Mouse (Mus musculus): Measurements from ENCODE around the gene Rnf128. TPM values are rescaled to one million over a fixed set of nuclear protein-coding genes. Genes with fewer than 3 reads are reported as not detected.

Gene Rnf128
- polyA plus RNA-seq, 1 experiment from 2014 or later: 6.4 TPM

GRCm38 (mm10) chrX:139714381-139714780 is 151.3 kb downstream of the Rnf128 start, which contains the start of gene Gm15013:
Gm15013 (minus strand) TSS chrX:139714481.
- Histone ChIP-seq H3K27ac (replicated peaks; ENCODE audit: low read depth, low read length) (no peak within 1 kb of the TSS), H3K27me3 (ENCODE audit: control insufficient read depth, insufficient read depth, low read length) (no peaks in the 10 kb centered on the region), H3K4me3 (ENCODE audit: low read depth, low read length) (no peak within 1 kb of the TSS), H3K36me3 (replicated peaks; ENCODE audit: control insufficient read depth, insufficient read depth, low read depth, low read length) (no peaks in the 10 kb centered on the region), H3K9ac (replicated peaks; ENCODE audit: low read length) (no peak within 1 kb of the TSS), H3K9me3 (replicated peaks; ENCODE audit: control insufficient read depth, low read length) (no peaks in the 10 kb centered on the region), H3K4me2 (ENCODE audit: low read depth, low read length) (no peak within 1 kb of the TSS), H3K4me1 (ENCODE audit: control insufficient read depth, insufficient read depth, low read length) (no peaks in the 10 kb centered on the region)
- ATAC-seq (replicated peaks; ENCODE audit: insufficient number of reproducible peaks, low FRiP score, low TSS enrichment, low read depth) (no peak), DNase-seq (ENCODE audit: low spot score) (no peak)
- 93% methylated on average over 8 of the region's 8 CpGs for WGBS

- DNase-seq (ENCODE audit: low spot score): no peak
- Histone ChIP-seq H3K4me3 (ENCODE audit: low read depth, low read length) (no peak overlapping the region), H3K36me3 (replicated peaks; ENCODE audit: control insufficient read depth, insufficient read depth, low read depth, low read length) (no peaks in the 10 kb centered on the region), H3K27me3 (ENCODE audit: control insufficient read depth, insufficient read depth, low read length) (no peaks in the 10 kb centered on the region), H3K9ac (replicated peaks; ENCODE audit: low read length) (no peak overlapping the region), H3K4me1 (ENCODE audit: control insufficient read depth, insufficient read depth, low read length) (no peaks in the 10 kb centered on the region), H3K4me2 (ENCODE audit: low read depth, low read length) (no peak overlapping the region), H3K9me3 (replicated peaks; ENCODE audit: control insufficient read depth, low read length) (no peaks in the 10 kb centered on the region), H3K27ac (replicated peaks; ENCODE audit: low read depth, low read length) (no peak overlapping the region)
- WGBS: 89% methylated on average over 2 of the region's 2 CpGs
- no peak for ATAC-seq (replicated peaks; ENCODE audit: insufficient number of reproducible peaks, low FRiP score, low TSS enrichment, low read depth)
Measured at GRCm38 (mm10) chrX:139722350-139722749, 159.2 kb downstream of the Rnf128 start.

Other genes with a start within 250 kb of the Rnf128 start
- not detected in 2 replicates for gene Trap1a, start 229.6 kb upstream of the Rnf128 start, polyA plus RNA-seq (2014; fragmentation: Nextera tagmentation; extraction: Ambion mirVana)
- gene D330045A20Rik, start 82.9 kb upstream of the Rnf128 start, polyA plus RNA-seq (2014; fragmentation: Nextera tagmentation; extraction: Ambion mirVana): 2.5 and 2.8 TPM in 2 replicates
- gene Tbc1d8b, start 121.7 kb downstream of the Rnf128 start, polyA plus RNA-seq (2014; fragmentation: Nextera tagmentation; extraction: Ambion mirVana): 0.57 and 0.88 TPM in 2 replicates
- gene Gm15013, start 151.2 kb downstream of the Rnf128 start, polyA plus RNA-seq (2014; fragmentation: Nextera tagmentation; extraction: Ambion mirVana): not detected in 2 replicates
- gene Ripply1, start 219.0 kb downstream of the Rnf128 start, polyA plus RNA-seq (2014; fragmentation: Nextera tagmentation; extraction: Ambion mirVana): not detected in 2 replicates
- gene Cldn2, start 237.5 kb downstream of the Rnf128 start, polyA plus RNA-seq (2014; fragmentation: Nextera tagmentation; extraction: Ambion mirVana): 0.07 TPM in 1 of 2 replicates, not detected in the other